Mouse (Mus musculus) hindbrain, postnatal 0 days (tissue): ENCODE measurements at regions not wholly inside any gene's neighbourhood (a gene's known extent, or its start where the extent isn't known, plus 50 kb on each side); places are given as distances from the start of the nearest gene placed in this dataset.
A peak's percentile ranks its signal among the peaks of the same experiment; 100 is the strongest.

ENCODE experiments used
- ATAC-seq: fragments of 200-750 bp; cut with Nextera tagmentation; 2 replicates; pipeline ENCODE4 v1.8.0; 2017; ENCODE audit warnings: mild to moderate bottlenecking, moderate TSS enrichment, moderate library complexity
- DNase-seq: peaks from one replicate; pipeline ENCODE4 v3.0.0-alpha.2; 2015; ENCODE audit warnings: low spot score
- H3K27ac ChIP-seq: fragments of 300-500 bp; sonication (generic); 2 replicates; pipeline ENCODE4 v1.5.1; 2014; ENCODE audit warnings: mild to moderate bottlenecking
- H3K27me3 ChIP-seq: fragments of 300-500 bp; sonication (generic); 2 replicates; pipeline ENCODE4 v1.6.1; 2014; ENCODE audit warnings: low read length, mixed read lengths; ENCODE audit not compliant: insufficient read depth
- H3K36me3 ChIP-seq: fragments of 300-500 bp; sonication (generic); 2 replicates; pipeline ENCODE4 v1.6.1; 2014; ENCODE audit warnings: low read length, mixed read lengths; ENCODE audit not compliant: insufficient read depth
- H3K4me1 ChIP-seq: fragments of 300-500 bp; sonication (generic); 2 replicates; pipeline ENCODE4 v1.6.1; 2014; ENCODE audit warnings: antibody characterized with exemption, low read length, mixed read lengths; ENCODE audit not compliant: insufficient read depth
- H3K4me2 ChIP-seq: fragments of 300-500 bp; sonication (generic); 2 replicates; pipeline ENCODE4 v1.6.1; 2014; ENCODE audit warnings: low read depth, mild to moderate bottlenecking, low read length, moderate library complexity, mixed read lengths
- H3K4me3 ChIP-seq: fragments of 300-500 bp; sonication (generic); 2 replicates; pipeline ENCODE4 v1.5.1; 2014; ENCODE audit warnings: low read length
- H3K9ac ChIP-seq: fragments of 300-500 bp; sonication (generic); replicated peaks from 2 replicates; pipeline ENCODE4 v1.6.1; 2014; ENCODE audit warnings: mild to moderate bottlenecking, low read length, moderate library complexity, mixed read lengths
- H3K9me3 ChIP-seq: fragments of 300-500 bp; sonication (generic); 2 replicates; pipeline ENCODE4 v1.6.1; 2016; ENCODE audit warnings: low read length, mixed read lengths
- CTCF ChIP-seq: IDR thresholded peaks from 2 replicates; pipeline ENCODE4 v1.5.1; 2016; ENCODE audit warnings: antibody characterized with exemption, control low read depth, low read depth
- WGBS: fragments of 180-500 bp; shearing (Covaris S2); extraction: QIAGEN DNeasy Blood & Tissue Kit; methylation state at CpG from one replicate; pipeline ENCODE4 v1.1.7; 2014; 5-methylcytosine and 5-hydroxymethylcytosine counted together

DNA sequence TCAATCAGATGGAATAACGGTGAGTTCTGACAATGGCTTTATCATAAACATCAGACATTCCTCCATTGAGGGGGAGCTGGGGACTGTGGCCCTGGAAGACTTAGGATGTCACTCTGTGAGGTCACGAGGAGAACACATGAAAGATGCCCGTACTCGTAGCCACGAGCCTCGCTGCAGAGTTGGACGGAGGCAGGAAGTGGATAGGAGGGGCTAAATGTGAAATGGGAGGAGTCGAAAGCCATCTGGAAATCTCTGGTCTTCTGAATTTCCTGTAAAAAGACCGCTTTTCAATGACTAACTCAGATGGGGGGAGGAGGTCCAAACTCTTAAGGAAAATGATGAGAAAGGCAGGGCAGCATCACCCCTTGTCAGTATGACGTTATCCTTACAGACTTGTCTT lies 210.5 kb downstream of the Gm45692 start:
- 85% methylated on average over 10 of the region's 10 CpGs for WGBS

GRCm38 (mm10) chr8:26336906-26337650 lies 217.7 kb downstream of the Gm45692 start:
- H3K9me3 ChIP-seq, result no peaks in the 10 kb centered on the region
- ATAC-seq (no peak), DNase-seq (peak; percentile 26)
- WGBS, result 78% methylated on average over 5 of the region's 5 CpGs
- no peak for TF ChIP-seq CTCF
- H3K4me1 ChIP-seq, result no peaks in the 10 kb centered on the region
- no peaks in the 10 kb centered on the region for H3K36me3 ChIP-seq
- H3K9ac ChIP-seq, result no peak overlapping the region
- H3K4me3 ChIP-seq, result no peak overlapping the region
- no peak overlapping the region for H3K27ac ChIP-seq
- no peak overlapping the region for H3K4me2 ChIP-seq
- H3K27me3 ChIP-seq, result no peaks in the 10 kb centered on the region

More for the DNA sequence above, 210.5 kb downstream of the Gm45692 start:
- no peak for TF ChIP-seq CTCF
- H3K27me3 ChIP-seq, result no peaks in the 10 kb centered on the region
- ATAC-seq (no peak), DNase-seq (no peak)
- H3K36me3 ChIP-seq, result no peaks in the 10 kb centered on the region
- no peak overlapping the region for H3K9ac ChIP-seq
- H3K4me2 ChIP-seq, result no peak overlapping the region
- H3K4me3 ChIP-seq, result no peak overlapping the region
- no peaks in the 10 kb centered on the region for H3K9me3 ChIP-seq
- no peak overlapping the region for H3K27ac ChIP-seq
- no peaks in the 10 kb centered on the region for H3K4me1 ChIP-seq

GRCm38 (mm10) chr8:26345078-26345477 lies 225.7 kb downstream of the Gm45692 start:
- H3K4me1 ChIP-seq, result no peaks in the 10 kb centered on the region
- peak; percentile 80 for DNase-seq

GRCm38 (mm10) chr8:26349231-26349630 lies 229.9 kb downstream of the Gm45692 start:
- WGBS, result 64% methylated on average over 7 of the region's 7 CpGs
- DNase-seq, result no peak
- H3K4me3 ChIP-seq, result no peak overlapping the region

More at GRCm38 (mm10) chr8:26345078-26345477, 225.7 kb downstream of the Gm45692 start:
- WGBS, result 31% methylated on average over 6 of the region's 6 CpGs
- Histone ChIP-seq H3K9ac (no peak overlapping the region), H3K9me3 (no peaks in the 10 kb centered on the region), H3K27ac (no peak overlapping the region), H3K4me2 (no peak overlapping the region), H3K27me3 (no peaks in the 10 kb centered on the region), H3K36me3 (no peaks in the 10 kb centered on the region), H3K4me3 (no peak overlapping the region)
- ATAC-seq, result peak; percentile 71; the same call in 1 of the 2 replicates
- TF ChIP-seq CTCF, result peak; percentile 94

DNA sequence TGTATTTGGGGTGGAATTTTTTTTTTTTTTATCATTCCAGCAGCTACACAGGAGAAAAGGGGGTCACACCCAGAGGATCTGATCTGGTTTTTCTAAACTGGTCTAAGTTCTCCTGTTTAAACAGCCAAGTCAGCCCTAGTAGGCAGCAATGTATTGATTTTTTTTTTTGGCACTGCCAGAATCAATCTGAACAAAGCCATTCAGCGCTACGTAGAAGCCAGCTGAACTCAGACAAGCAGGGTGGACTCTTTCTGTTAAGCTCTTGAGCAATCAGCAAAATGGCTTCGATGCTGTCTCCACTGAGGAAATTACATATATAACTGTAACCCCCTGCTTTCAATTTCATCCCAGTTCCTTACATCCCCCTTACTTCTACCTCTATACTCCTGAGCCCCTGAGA lies 230.5 kb downstream of the Gm45692 start:
- ATAC-seq (no peak), DNase-seq (no peak)
- Histone ChIP-seq H3K9me3 (no peaks in the 10 kb centered on the region), H3K27me3 (no peaks in the 10 kb centered on the region), H3K27ac (no peak overlapping the region), H3K4me3 (no peak overlapping the region), H3K4me1 (peaks cover 8% of the 10 kb centered on the region; the same call in 1 of the 2 replicates), H3K4me2 (no peak overlapping the region), H3K36me3 (no peaks in the 10 kb centered on the region), H3K9ac (no peak overlapping the region)
- 72% methylated on average over 3 of the region's 3 CpGs for WGBS
- no peak for TF ChIP-seq CTCF

More at GRCm38 (mm10) chr8:26349231-26349630, 229.9 kb downstream of the Gm45692 start:
- ATAC-seq, result no peak
- Histone ChIP-seq H3K9me3 (no peaks in the 10 kb centered on the region), H3K9ac (no peak overlapping the region), H3K27ac (no peak overlapping the region), H3K27me3 (no peaks in the 10 kb centered on the region), H3K36me3 (no peaks in the 10 kb centered on the region), H3K4me2 (no peak overlapping the region), H3K4me1 (peaks cover 8% of the 10 kb centered on the region; the same call in 1 of the 2 replicates)
- TF ChIP-seq CTCF, result no peak

GRCm38 (mm10) chr8:26350616-26351015 lies 231.3 kb downstream of the Gm45692 start:
- 74% methylated on average over 4 of the region's 4 CpGs for WGBS
- TF ChIP-seq CTCF, result no peak
- no peak for ATAC-seq

More at GRCm38 (mm10) chr8:26350616-26351015, 231.3 kb downstream of the Gm45692 start:
- Histone ChIP-seq H3K4me2 (no peak overlapping the region), H3K27ac (no peak overlapping the region), H3K4me1 (peaks cover 8% of the 10 kb centered on the region; the same call in 1 of the 2 replicates), H3K9me3 (no peaks in the 10 kb centered on the region), H3K9ac (no peak overlapping the region), H3K36me3 (no peaks in the 10 kb centered on the region), H3K27me3 (no peaks in the 10 kb centered on the region), H3K4me3 (no peak overlapping the region)
- DNase-seq, result no peak
